Mouse (Mus musculus) erythroid progenitor cell, adult 5-6 weeks (primary cell): ENCODE measurements around the gene Trmt10a. TPM values are rescaled to one million over a fixed set of nuclear protein-coding genes. Genes with fewer than 3 reads are reported as not detected.

Experiments
- ATAC-seq: replicated peaks from 2 replicates; pipeline ENCODE4 v1.8.0; 2016; ENCODE audit warnings: moderate number of reproducible peaks, mild to moderate bottlenecking, moderate TSS enrichment, inconsistent platforms; ENCODE audit not compliant: poor library complexity, low FRiP score, severe bottlenecking
- total RNA-seq, 2 experiments: library from RNA; stranded (forward) in 1 of 2; stranded (reverse) in 1 of 2; fragments of 150-400 nt in 1 of 2; fragments of 186-747, 209-891 nt in 1 of 2; gene quantifications; 2 replicates each; pipeline versions ENCODE4 v1.2.3 to v1.2.4; 2015 to 2017; ENCODE audit warnings: low replicate concordance in 2 of 2

Trmt10a gene
- 8.0 and 8.3 TPM in 2 replicates for total RNA-seq (2015; ENCODE audit: low replicate concordance)
- total RNA-seq (2017; ENCODE audit: low replicate concordance): 10.7 and 30.7 TPM in 2 replicates

DNA sequence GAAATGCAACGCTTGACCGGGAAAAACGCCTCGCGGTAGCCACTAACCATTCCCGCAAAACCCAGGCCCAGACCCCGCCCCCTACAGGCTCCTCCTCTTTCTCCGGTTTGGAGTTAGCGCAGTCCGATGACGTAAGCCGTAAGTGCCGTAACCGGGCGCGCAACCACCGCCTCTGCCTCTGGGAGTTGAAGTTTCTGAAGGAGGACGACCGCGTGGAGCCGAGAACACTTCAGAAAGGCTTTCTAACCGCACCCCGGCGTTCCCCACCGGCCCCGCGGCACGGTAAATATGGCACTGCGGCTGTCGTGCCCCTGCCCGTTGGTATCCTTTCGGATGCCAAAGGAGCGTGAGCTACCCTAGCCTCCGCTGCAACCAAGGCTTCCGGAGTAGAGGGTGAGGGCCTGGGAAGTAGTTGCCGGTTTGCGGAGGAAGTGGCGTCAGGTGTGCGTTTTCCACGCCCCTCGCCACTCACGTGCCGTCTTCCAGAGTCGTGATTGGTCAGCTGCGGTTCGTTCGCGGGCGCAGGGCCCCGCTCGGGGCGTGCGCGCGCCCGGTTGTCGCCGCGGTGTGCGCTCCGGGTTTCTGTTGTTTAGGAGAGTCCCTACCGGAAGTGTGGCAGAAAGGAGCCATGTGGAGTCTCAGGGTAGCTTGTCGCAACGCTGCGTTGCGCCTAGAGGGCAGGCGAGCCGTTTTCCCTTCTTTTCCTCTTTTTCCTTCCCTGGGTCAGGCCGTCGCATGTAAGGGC lies at the start of gene Trmt10a:
TSS of gene Trmt10a (plus strand) at position 134 of the 745 bp plus-strand sequence.
- peak; percentile 92 for ATAC-seq

DNA sequence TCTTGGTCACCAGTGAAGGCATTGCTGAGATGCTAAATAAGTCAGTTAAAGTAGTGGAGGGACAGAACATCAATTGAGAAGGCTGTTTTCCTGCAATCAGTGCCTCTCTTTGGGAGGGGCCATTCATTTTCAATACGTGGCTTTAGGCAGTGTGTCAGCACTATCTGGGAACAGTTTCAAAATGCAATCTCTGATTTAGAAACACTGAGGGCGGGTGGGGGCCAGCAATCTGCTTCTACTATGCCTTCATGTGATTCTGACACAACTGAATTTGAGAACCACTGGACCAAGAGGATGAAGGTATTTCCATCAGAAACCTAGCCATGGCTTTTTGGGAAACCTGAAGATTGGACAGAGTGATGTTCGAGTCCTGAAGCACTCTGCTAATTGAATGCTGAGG lies 47.9 kb upstream of the Trmt10a start:
- ATAC-seq: no peak

DNA sequence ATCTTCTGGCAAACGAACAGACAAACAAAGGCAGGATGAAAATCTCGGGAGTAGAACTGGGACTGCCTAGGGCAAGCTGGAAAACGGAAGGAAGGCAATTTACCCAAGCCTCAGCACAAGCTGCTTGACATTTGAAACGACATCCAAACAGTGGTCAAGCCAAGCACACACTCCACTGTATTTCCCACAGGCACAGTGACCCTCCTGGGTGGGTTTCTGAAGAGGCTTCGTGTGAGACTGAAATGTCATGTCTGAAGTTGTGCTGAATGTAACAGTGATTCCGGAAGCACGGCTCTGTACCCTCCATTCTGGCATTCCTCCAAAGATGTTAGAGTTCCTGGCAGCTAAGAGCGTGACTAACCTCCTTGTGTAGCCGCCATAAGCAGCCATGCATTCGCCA lies 47.5 kb upstream of the Trmt10a start:
- ATAC-seq: no peak

- no peak for ATAC-seq
These were observed 46.8 kb upstream of the Trmt10a start for GRCm38 (mm10) chr3:138096263-138097028.

GRCm38 (mm10) chr3:138097718-138098117 lies 45.5 kb upstream of the Trmt10a start:
- no peak for ATAC-seq

- no peak for ATAC-seq
These were observed 41.3 kb upstream of the Trmt10a start for GRCm38 (mm10) chr3:138101936-138102335.

DNA sequence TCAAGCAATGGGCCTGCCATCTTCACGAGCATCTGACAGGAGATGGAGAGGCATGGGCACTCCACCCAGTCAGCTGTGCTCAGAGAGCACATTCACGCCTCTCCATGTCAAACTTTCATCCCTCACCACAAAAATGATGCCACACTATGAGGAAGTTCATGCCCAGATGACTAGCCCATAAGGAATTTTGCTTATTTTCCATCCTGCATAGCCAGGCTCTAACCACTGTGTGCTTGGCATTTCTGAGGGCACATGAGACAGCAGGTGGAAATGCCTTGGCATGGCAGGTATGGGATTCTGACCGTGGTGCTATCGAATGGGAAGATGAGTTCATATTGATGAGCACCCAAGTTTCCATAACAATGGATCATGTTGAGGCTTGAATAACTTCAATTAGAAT lies 39.6 kb upstream of the Trmt10a start:
- ATAC-seq: no peak

- ATAC-seq: no peak
These were observed 38.2 kb upstream of the Trmt10a start for GRCm38 (mm10) chr3:138105056-138105455.

DNA sequence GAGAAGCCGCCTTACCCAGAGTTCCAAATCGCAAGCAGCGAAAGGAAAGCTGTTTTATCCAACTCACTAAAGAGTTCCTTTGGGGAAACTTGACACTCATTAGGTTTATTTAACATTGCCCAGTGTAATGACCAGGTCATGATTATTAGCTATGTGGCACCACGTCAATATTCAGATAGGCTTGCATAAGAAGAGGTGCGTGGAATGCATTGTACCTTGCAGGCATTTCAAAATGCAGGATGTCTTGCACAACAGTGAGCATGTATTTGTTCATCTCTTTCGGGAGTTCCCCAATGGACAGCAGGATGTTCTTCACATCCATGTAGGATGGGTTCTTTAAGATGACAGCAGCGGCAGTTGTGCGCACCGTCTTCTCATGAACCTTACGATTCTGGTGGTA lies 36.4 kb upstream of the Trmt10a start:
- ATAC-seq: no peak

- no peak for ATAC-seq
These were observed 32.1 kb upstream of the Trmt10a start for GRCm38 (mm10) chr3:138110910-138111782.

DNA sequence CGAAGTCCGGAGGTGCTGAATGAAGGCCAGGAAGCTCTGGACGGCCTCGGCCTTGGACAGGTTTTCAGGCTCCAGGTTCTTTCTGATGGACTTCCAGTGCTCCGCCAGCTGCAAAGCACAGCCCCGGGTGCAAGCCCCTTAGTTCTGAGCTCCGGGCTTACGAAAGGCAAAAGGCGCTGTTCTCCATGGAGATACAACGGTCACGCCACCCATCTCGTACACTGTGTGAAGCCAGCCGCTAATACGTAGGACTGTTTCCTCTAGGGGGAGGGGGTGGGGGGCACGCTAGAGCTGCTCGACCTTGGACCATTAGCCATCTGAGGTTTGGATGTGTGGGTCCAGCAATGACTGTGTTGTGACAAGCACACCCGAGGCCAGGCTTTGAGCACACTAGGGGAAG lies 29.1 kb upstream of the Trmt10a start:
- ATAC-seq: no peak

DNA sequence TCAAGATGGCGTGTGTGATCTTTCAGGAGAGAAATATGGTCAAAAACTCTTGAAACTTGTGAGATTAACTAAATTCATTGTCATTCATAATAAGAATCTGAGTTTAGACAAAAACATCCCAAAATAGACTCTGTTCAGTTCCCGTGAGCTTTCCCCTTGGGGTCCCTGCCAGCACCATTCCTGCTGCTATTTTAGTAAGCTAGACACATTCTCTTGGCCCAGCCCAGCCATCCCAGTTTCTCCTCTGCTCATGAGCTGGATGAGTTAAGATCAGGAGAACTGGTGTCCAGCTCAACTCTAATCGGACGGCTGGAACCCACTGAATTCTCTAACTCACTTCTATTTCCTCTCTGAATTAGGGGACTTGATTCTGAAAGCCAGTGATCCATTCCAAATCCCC lies 26.4 kb upstream of the Trmt10a start:
- no peak for ATAC-seq

DNA sequence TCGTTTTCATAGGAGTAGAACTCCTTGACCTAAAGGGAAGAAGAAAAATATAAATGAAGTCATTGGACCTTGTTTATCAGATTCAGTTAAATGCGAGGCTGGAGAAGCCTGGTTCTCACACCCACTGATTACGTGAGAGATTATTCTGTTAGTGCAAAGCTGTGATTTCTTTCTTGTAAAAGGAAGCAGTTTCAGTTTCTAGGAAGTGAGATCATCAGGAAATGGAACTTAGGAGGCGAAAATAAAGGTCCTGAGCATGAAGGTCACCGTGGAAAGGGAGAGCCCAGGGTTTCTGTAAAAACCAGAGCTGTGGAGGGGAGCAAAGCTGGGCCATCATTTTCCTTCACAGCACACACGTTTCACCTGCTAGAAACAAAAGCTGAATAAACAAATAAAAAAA lies 24.9 kb upstream of the Trmt10a start:
- ATAC-seq: no peak

DNA sequence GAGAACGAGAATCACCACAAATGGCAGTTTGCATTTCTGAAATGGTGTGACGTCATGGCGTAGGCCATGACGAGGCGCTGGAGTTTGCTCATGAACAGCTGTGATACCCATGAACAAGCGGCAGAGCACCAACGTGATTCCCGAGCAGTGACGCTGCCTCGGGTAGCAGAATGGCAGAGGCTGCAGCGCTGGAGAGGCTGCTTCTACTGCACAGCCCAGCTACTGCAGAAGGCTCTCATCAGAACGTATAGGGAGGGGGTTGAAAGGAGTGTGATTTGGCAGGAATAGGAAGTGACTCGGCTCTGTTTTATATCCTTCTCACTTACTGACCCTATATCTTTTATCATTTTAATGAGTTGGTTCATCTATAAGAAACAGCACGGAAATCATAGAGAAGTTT lies 24.4 kb upstream of the Trmt10a start:
- ATAC-seq: no peak

- ATAC-seq: no peak
These were observed 23.7 kb upstream of the Trmt10a start for GRCm38 (mm10) chr3:138119444-138120105.

GRCm38 (mm10) chr3:138121461-138121860 lies 21.8 kb upstream of the Trmt10a start:
- no peak for ATAC-seq

GRCm38 (mm10) chr3:138123842-138124241 lies 19.4 kb upstream of the Trmt10a start:
- ATAC-seq: no peak

GRCm38 (mm10) chr3:138129110-138129509 lies 14.1 kb upstream of the Trmt10a start:
- ATAC-seq: no peak

GRCm38 (mm10) chr3:138130692-138131091 lies 12.6 kb upstream of the Trmt10a start:
- ATAC-seq: no peak

GRCm38 (mm10) chr3:138131168-138131567 lies 12.1 kb upstream of the Trmt10a start:
- no peak for ATAC-seq
